Mouse (Mus musculus) 3134 (cell line): ENCODE measurements around the gene Ppp3ca.

Experiments
- DNase-seq: peaks from one replicate; pipeline ENCODE4 v3.0.0-alpha.2; 2011; ENCODE audit warnings: low spot score; ENCODE audit not compliant: insufficient read length; ENCODE audit errors: extremely low read depth

Ppp3ca gene

GRCm38 (mm10) chr3:136893596-136894402 is 223.9 kb downstream of the Ppp3ca start:
- DNase-seq: no peak

GRCm38 (mm10) chr3:136895498-136895897 is 225.6 kb downstream of the Ppp3ca start:
- DNase-seq: no peak

- no peak for DNase-seq
These were observed 226.4 kb downstream of the Ppp3ca start for GRCm38 (mm10) chr3:136896276-136896675.

- no peak for DNase-seq
These were observed 229.8 kb downstream of the Ppp3ca start for GRCm38 (mm10) chr3:136899744-136900143.

- DNase-seq: no peak
These were observed 231.1 kb downstream of the Ppp3ca start for GRCm38 (mm10) chr3:136900986-136901385.

- peak; percentile 4 for DNase-seq
These were observed 232.9 kb downstream of the Ppp3ca start for GRCm38 (mm10) chr3:136902776-136903175.

GRCm38 (mm10) chr3:136905577-136905976 is 235.7 kb downstream of the Ppp3ca start:
- no peak for DNase-seq

- no peak for DNase-seq
These were observed 239.6 kb downstream of the Ppp3ca start for GRCm38 (mm10) chr3:136909534-136909933.

- DNase-seq: no peak
These were observed 241.4 kb downstream of the Ppp3ca start for GRCm38 (mm10) chr3:136911276-136911675.

- DNase-seq: no peak
These were observed 247.2 kb downstream of the Ppp3ca start for GRCm38 (mm10) chr3:136917080-136917479.

GRCm38 (mm10) chr3:136933071-136933470 is 263.1 kb downstream of the Ppp3ca start:
- no peak for DNase-seq

GRCm38 (mm10) chr3:136940733-136941601 is 271.0 kb downstream of the Ppp3ca start:
- DNase-seq: no peak

- DNase-seq: no peak
These were observed 271.6 kb downstream of the Ppp3ca start for GRCm38 (mm10) chr3:136941602-136941926.

- no peak for DNase-seq
These were observed 275.6 kb downstream of the Ppp3ca start for GRCm38 (mm10) chr3:136945550-136945949.

GRCm38 (mm10) chr3:136946662-136947061 is 276.7 kb downstream of the Ppp3ca start:
- DNase-seq: no peak

- DNase-seq: no peak
These were observed 278.2 kb downstream of the Ppp3ca start for GRCm38 (mm10) chr3:136948142-136948541.

GRCm38 (mm10) chr3:136951792-136952191 is 281.9 kb downstream of the Ppp3ca start:
- DNase-seq: no peak

GRCm38 (mm10) chr3:136952822-136953221 is 282.9 kb downstream of the Ppp3ca start:
- no peak for DNase-seq

- DNase-seq: no peak
These were observed 285.1 kb downstream of the Ppp3ca start for GRCm38 (mm10) chr3:136955043-136955442.

GRCm38 (mm10) chr3:136960314-136960713 is 290.4 kb downstream of the Ppp3ca start:
- no peak for DNase-seq

- no peak for DNase-seq
These were observed 296.9 kb downstream of the Ppp3ca start for GRCm38 (mm10) chr3:136966786-136967185.

GRCm38 (mm10) chr3:136967510-136967909 is 297.6 kb downstream of the Ppp3ca start:
- no peak for DNase-seq
